Comparison of ENCODE assay signal across 9 mouse cellular contexts in the genomic region with DNA sequence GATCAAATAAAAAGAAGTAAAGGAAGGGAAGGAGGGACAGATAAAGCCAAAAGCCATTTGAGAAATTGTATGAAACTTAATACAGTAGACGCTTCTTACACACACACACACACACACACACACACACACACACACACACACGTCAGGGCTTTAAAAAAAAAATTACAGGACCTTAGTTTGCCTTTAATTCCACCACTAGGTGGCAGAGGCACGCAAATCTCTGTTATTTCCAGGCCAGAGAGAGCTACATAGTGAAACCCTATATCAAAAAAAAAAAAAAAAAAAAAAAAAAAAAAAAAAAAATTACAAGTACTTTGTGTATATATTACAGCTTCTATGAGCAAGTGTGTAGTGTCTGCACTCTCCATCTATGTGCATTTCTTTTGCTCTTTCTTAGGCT.
DNase-seq lines count a peak whose midpoint lies in the region; ATAC-seq and TF ChIP-seq lines count a peak whose summit lies in the region.
"Had no signal": no experiment of that assay in that cellular context is flagged by ENCODE, and none has a peak within 500 bp of the region (broad histone marks: within the 10 kb centered on the region; RNA-seq: fewer than 3 reads in every experiment).

No protein-coding gene starts in this region.

- WGBS in hindbrain, embryonic 11.5 days: 31% methylated on average over 3 of the region's 3 CpGs
- 20% methylated on average over 3 of the region's 3 CpGs for WGBS in hindbrain, embryonic 16.5 days

- H3K4me1 ChIP-seq in hindbrain, embryonic 11.5 days (replicated peaks; ENCODE audit: control insufficient read depth, insufficient read depth, low read length): no peaks in the 10 kb centered on the region
- H3K4me1 ChIP-seq in hindbrain, embryonic 16.5 days (ENCODE audit: control insufficient read depth, insufficient read depth, low read depth, low read length): no peaks in the 10 kb centered on the region
- H3K4me1 ChIP-seq: limb, embryonic 12.5 days had no signal

- peak; percentile 53 for DNase-seq in hindbrain, embryonic 11.5 days (ENCODE audit: low spot score)
- DNase-seq in adrenal gland, adult 18-20 months (ENCODE audit: low spot score in 2 of 2): peak; percentile 31 to 36
- peak; percentile 73 for DNase-seq in embryo, embryonic 10.5 days (ENCODE audit: low spot score)
- peak; percentile 64 to 78 for DNase-seq in heart, postnatal 10 days
- DNase-seq in layer of hippocampus, adult 2 months (ENCODE audit: low spot score in 2 of 2): peak; percentile 21 to 58
- DNase-seq in skeletal muscle tissue, adult 2 months (ENCODE audit: low read depth, low spot score): peak; percentile 71

- no peak overlapping the region for H3K27ac ChIP-seq in hindbrain, embryonic 11.5 days (ENCODE audit: low read depth, low read length)
- no peak overlapping the region for H3K27ac ChIP-seq in hindbrain, embryonic 16.5 days (ENCODE audit: low read depth, low read length)
- H3K27ac ChIP-seq in layer of hippocampus, adult 2 months: no peak overlapping the region
- H3K27ac ChIP-seq: limb, embryonic 12.5 days had no signal

- H3K4me2 ChIP-seq in hindbrain, embryonic 11.5 days (replicated peaks; ENCODE audit: low read depth, low read length): no peak overlapping the region
- no peak overlapping the region for H3K4me2 ChIP-seq in hindbrain, embryonic 16.5 days (ENCODE audit: low read length)
- H3K4me2 ChIP-seq: limb, embryonic 12.5 days had no signal

- peak; percentile 68 for TF ChIP-seq CTCF in layer of hippocampus, adult 2 months (conservative IDR thresholded peaks at IDR 0.05)

- no peak overlapping the region for H3K4me3 ChIP-seq in hindbrain, embryonic 11.5 days (ENCODE audit: low read depth, low read length)
- no peak overlapping the region for H3K4me3 ChIP-seq in hindbrain, embryonic 16.5 days (ENCODE audit: low read length)
- no peak overlapping the region for H3K4me3 ChIP-seq in layer of hippocampus, adult 2 months
- H3K4me3 ChIP-seq: limb, embryonic 12.5 days had no signal

- no peaks in the 10 kb centered on the region for H3K36me3 ChIP-seq in hindbrain, embryonic 11.5 days (ENCODE audit: control insufficient read depth, insufficient read depth, low read length)
- H3K36me3 ChIP-seq in hindbrain, embryonic 16.5 days (ENCODE audit: control insufficient read depth, insufficient read depth, low read length): no peaks in the 10 kb centered on the region
- H3K36me3 ChIP-seq: limb, embryonic 12.5 days had no signal

- intact Hi-C loops in heart, postnatal 10 days (cut with DNase I): loop anchor here (5.0 kb wide), 4 partner anchors 61 to 396 kb away; a partner anchor contains a TSS

- H3K27me3 ChIP-seq in hindbrain, embryonic 11.5 days (ENCODE audit: control insufficient read depth, insufficient read depth, low read length): no peaks in the 10 kb centered on the region
- H3K27me3 ChIP-seq in hindbrain, embryonic 16.5 days (replicated peaks; ENCODE audit: control insufficient read depth, insufficient read depth, low read length): no peaks in the 10 kb centered on the region
- H3K27me3 ChIP-seq: limb, embryonic 12.5 days had no signal

- no peak for ATAC-seq in hindbrain, embryonic 11.5 days (ENCODE audit: low FRiP score)
- ATAC-seq in hindbrain, embryonic 16.5 days: no peak
- ATAC-seq in megakaryocyte, adult 5-6 weeks (ENCODE audit: poor library complexity, severe bottlenecking): peak; percentile 94

- H3K9me3 ChIP-seq in hindbrain, embryonic 11.5 days (ENCODE audit: control insufficient read depth, low read length): no peaks in the 10 kb centered on the region
- no peaks in the 10 kb centered on the region for H3K9me3 ChIP-seq in hindbrain, embryonic 16.5 days (ENCODE audit: control insufficient read depth, low read length)
- H3K9me3 ChIP-seq: limb, embryonic 12.5 days had no signal

- no peak overlapping the region for H3K9ac ChIP-seq in hindbrain, embryonic 11.5 days (ENCODE audit: low read depth, low read length)
- no peak overlapping the region for H3K9ac ChIP-seq in hindbrain, embryonic 16.5 days (ENCODE audit: low read depth, low read length)
- H3K9ac ChIP-seq: limb, embryonic 12.5 days had no signal
